In the genomic region with DNA sequence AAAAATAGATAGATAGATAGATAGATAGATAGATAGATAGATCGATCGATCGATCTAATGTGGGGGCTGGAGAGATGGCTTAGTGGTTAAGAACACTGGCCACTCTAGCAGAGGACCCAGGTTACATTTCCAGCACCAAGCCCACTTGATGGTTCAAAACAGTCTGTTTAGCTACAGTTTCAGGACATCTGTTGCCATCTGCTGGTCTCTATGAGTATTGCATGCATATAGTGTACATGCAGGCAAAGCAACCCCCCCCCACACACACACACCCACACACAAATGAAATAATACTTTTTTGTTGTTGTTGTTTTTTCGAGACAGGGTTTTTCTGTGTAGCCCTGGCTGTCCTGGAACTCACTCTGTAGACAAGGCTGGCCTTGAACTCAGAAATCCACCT, we compare ENCODE assay signal across 8 mouse cellular contexts.
A peak's percentile ranks its signal among the peaks of the same experiment; 100 is the strongest.
DNase-seq lines count a peak whose midpoint lies in the region; ATAC-seq and TF ChIP-seq lines count a peak whose summit lies in the region.

No protein-coding gene starts in this region.

- peak; percentile 44 for DNase-seq in embryo, embryonic 10.5 days (ENCODE audit: low spot score)
- no peak for DNase-seq in embryo, embryonic 9.5 days (ENCODE audit: extremely low spot score)
- DNase-seq in lung, embryonic 14.5 days: peak; percentile 68
- no peak for DNase-seq in lung, adult 2 months
- peak; percentile 29 to 51 for DNase-seq in cerebellum, postnatal 10 days
- peak; percentile 78 for DNase-seq in splenic B cell, adult 2 months (ENCODE audit: low read depth, low spot score)
- no peak for DNase-seq in right cerebral cortex, postnatal 14 days
- DNase-seq in urinary bladder, postnatal 4 days (ENCODE audit: low spot score in 2 of 2): no peak

- ATAC-seq in lung, embryonic 14.5 days (ENCODE audit: insufficient read depth): no peak

- no peak overlapping the region for H3K4me2 ChIP-seq in lung, embryonic 14.5 days

- no peak for TF ChIP-seq POLR2A in lung, adult 2 months (IDR thresholded peaks at IDR 0.05; ENCODE audit: borderline replicate concordance, extremely low read depth, low read depth, low read length)

- no peak overlapping the region for H3K27ac ChIP-seq in lung, embryonic 14.5 days (ENCODE audit: low read depth)

- no peak overlapping the region for H3K9ac ChIP-seq in lung, embryonic 14.5 days

- TF ChIP-seq CTCF in lung, embryonic 14.5 days (IDR thresholded peaks at IDR 0.05; ENCODE audit: low read depth): peak; percentile 61
- TF ChIP-seq CTCF in lung, adult 2 months (IDR thresholded peaks at IDR 0.05; ENCODE audit: insufficient read depth, low read length): no peak

- no peaks in the 10 kb centered on the region for H3K4me1 ChIP-seq in lung, embryonic 14.5 days (ENCODE audit: insufficient read depth)
- no peaks in the 10 kb centered on the region for H3K4me1 ChIP-seq in lung, adult 2 months (ENCODE audit: control insufficient read depth, insufficient read depth, low read length)

- H3K36me3 ChIP-seq in lung, embryonic 14.5 days (ENCODE audit: insufficient read depth): no peaks in the 10 kb centered on the region
- no peaks in the 10 kb centered on the region for H3K36me3 ChIP-seq in splenic B cell, adult 2 months (ENCODE audit: control insufficient read depth, insufficient read depth, low read length, poor library complexity, severe bottlenecking)

- WGBS in lung, embryonic 14.5 days: 82% methylated on average over 4 of the region's 4 CpGs
- 73% methylated on average over 4 of the region's 4 CpGs for WGBS in lung, adult 2 months

- H3K4me3 ChIP-seq in lung, embryonic 14.5 days (ENCODE audit: low read depth, low read length): no peak overlapping the region
- no peak overlapping the region for H3K4me3 ChIP-seq in lung, adult 2 months (replicated peaks; ENCODE audit: extremely low read depth, low read depth, low read length)

- H3K9me3 ChIP-seq in lung, embryonic 14.5 days (ENCODE audit: low read depth, low read length): no peaks in the 10 kb centered on the region

- H3K27me3 ChIP-seq in lung, embryonic 14.5 days (ENCODE audit: insufficient read depth, low read length): no peaks in the 10 kb centered on the region
- H3K27me3 ChIP-seq in splenic B cell, adult 2 months (ENCODE audit: control insufficient read depth, insufficient read depth, low read length, poor library complexity, severe bottlenecking): no peaks in the 10 kb centered on the region

Comparison
In these comparisons a context has a peak if more than half of its experiments do, and no peak if none do; other contexts are left out.
1. DNase-seq: peak in embryo, embryonic 10.5 days (single experiment), lung, embryonic 14.5 days (single experiment), cerebellum, postnatal 10 days (2 of 2) and splenic B cell, adult 2 months (single experiment); none in embryo, embryonic 9.5 days (single experiment), lung, adult 2 months (single experiment), right cerebral cortex, postnatal 14 days (single experiment) and urinary bladder, postnatal 4 days (0 of 2).